In the genomic region with DNA sequence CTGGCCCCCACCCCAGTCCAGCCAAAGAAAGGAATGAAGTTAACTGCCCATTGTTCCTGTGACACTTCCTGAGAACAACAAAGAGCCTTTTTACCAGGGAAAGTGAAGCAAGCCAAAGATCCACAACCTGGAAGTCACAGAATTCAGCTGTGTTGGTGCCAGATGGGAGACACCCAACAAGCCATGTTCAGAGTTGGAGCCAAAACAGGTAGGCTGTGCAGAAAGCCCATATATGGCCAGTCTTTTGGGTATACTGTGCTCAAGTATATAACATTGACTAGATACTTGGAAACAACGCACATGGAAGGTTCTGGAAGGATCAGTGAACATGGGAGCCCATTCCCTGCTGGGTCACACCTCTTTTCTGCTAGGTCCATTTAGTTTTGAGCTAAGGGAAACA, we compare ENCODE assay signal across 25 mouse cellular contexts. TPM values are rescaled to one million over a fixed set of nuclear protein-coding genes. Genes with fewer than 3 reads are reported as not detected.
DNase-seq lines count a peak whose midpoint lies in the region; ATAC-seq lines count a peak whose summit lies in the region.
"Had no signal": no experiment of that assay in that cellular context is flagged by ENCODE, and none has a peak within 500 bp of the region (broad histone marks: within the 10 kb centered on the region; RNA-seq: fewer than 3 reads in every experiment).

No protein-coding gene starts in this region.

- no peaks in the 10 kb centered on the region for H3K27me3 ChIP-seq in forebrain, embryonic 10.5 days (ENCODE audit: poor library complexity, severe bottlenecking)
- H3K27me3 ChIP-seq in forebrain, embryonic 14.5 days (replicated peaks; ENCODE audit: control insufficient read depth, insufficient read depth, low read length), result no peaks in the 10 kb centered on the region
- H3K27me3 ChIP-seq: embryonic facial prominence, embryonic 13.5 days; embryonic facial prominence, embryonic 15.5 days; forebrain, embryonic 12.5 days; forebrain, embryonic 15.5 days had no signal

- H3K4me1 ChIP-seq in forebrain, embryonic 10.5 days, result peaks cover 13% of the 10 kb centered on the region
- H3K4me1 ChIP-seq in forebrain, embryonic 14.5 days (ENCODE audit: control insufficient read depth, insufficient read depth, low read length), result no peaks in the 10 kb centered on the region
- H3K4me1 ChIP-seq: embryonic facial prominence, embryonic 15.5 days; forebrain, embryonic 12.5 days; forebrain, embryonic 15.5 days had no signal

- H3K4me3 ChIP-seq in forebrain, embryonic 10.5 days, result no peak overlapping the region
- no peak overlapping the region for H3K4me3 ChIP-seq in forebrain, embryonic 14.5 days (ENCODE audit: low read depth, low read length)
- H3K4me3 ChIP-seq: embryonic facial prominence, embryonic 13.5 days; embryonic facial prominence, embryonic 15.5 days; erythroblast, embryonic 14.5 days; forebrain, embryonic 12.5 days; forebrain, embryonic 15.5 days had no signal

- H3K36me3 ChIP-seq in forebrain, embryonic 10.5 days (replicated peaks), result no peaks in the 10 kb centered on the region
- H3K36me3 ChIP-seq in forebrain, embryonic 14.5 days (ENCODE audit: control insufficient read depth, insufficient read depth, low read length), result no peaks in the 10 kb centered on the region
- H3K36me3 ChIP-seq: embryonic facial prominence, embryonic 13.5 days; embryonic facial prominence, embryonic 15.5 days; forebrain, embryonic 12.5 days; forebrain, embryonic 15.5 days; G1E had no signal

- H3K9ac ChIP-seq in forebrain, embryonic 14.5 days (ENCODE audit: low read length), result no peak overlapping the region
- H3K9ac ChIP-seq: embryonic facial prominence, embryonic 13.5 days; embryonic facial prominence, embryonic 15.5 days; forebrain, embryonic 12.5 days; forebrain, embryonic 15.5 days; forebrain, postnatal 0 days had no signal

- DNase-seq in forebrain, embryonic 10.5 days (ENCODE audit: extremely low spot score, low spot score), result no peak
- DNase-seq in forebrain, embryonic 14.5 days (ENCODE audit: low spot score), result no peak
- DNase-seq in ZHBTc4 (ENCODE audit: low read depth, low spot score) (peak; percentile 43), liver (no peak)
- DNase-seq in gonadal fat pad, adult 2 months (ENCODE audit: low read depth), result peak; percentile 86
- DNase-seq: adrenal gland, adult 2 months; adrenal gland, postnatal 10 days; adrenal gland, postnatal 25 days; B cell, adult 2 months; cerebellum, adult 11 months; cerebellum, adult 18-20 months; cerebellum, adult 8-10 months; cerebellum, adult 9-11 months; cerebellum, postnatal 14 days; cerebellum, postnatal 36 days; embryo, embryonic 11 days; forebrain, postnatal 0 days had no signal

- H3K9me3 ChIP-seq in forebrain, embryonic 10.5 days, result no peaks in the 10 kb centered on the region
- no peaks in the 10 kb centered on the region for H3K9me3 ChIP-seq in forebrain, embryonic 14.5 days (replicated peaks; ENCODE audit: control insufficient read depth, low read length)
- H3K9me3 ChIP-seq: embryonic facial prominence, embryonic 13.5 days; embryonic facial prominence, embryonic 15.5 days; forebrain, embryonic 12.5 days; forebrain, embryonic 15.5 days; G1E had no signal

- no peak overlapping the region for H3K4me2 ChIP-seq in forebrain, embryonic 14.5 days (ENCODE audit: low read length)
- H3K4me2 ChIP-seq: embryonic facial prominence, embryonic 13.5 days; embryonic facial prominence, embryonic 15.5 days; forebrain, embryonic 12.5 days; forebrain, embryonic 15.5 days had no signal

- no peak for ATAC-seq in forebrain, embryonic 14.5 days
- ATAC-seq: CD4-positive, CD25-positive, alpha-beta regulatory T cell, adult 4 months; forebrain, embryonic 15.5 days; forebrain, postnatal 0 days; Patski had no signal

- 0 out of 2 replicates have a peak overlapping the region, but pooled peaks have one; percentile 30 for H3K27ac ChIP-seq in forebrain, embryonic 10.5 days
- H3K27ac ChIP-seq in forebrain, embryonic 14.5 days (ENCODE audit: low read depth, low read length), result no peak overlapping the region
- H3K27ac ChIP-seq: embryonic facial prominence, embryonic 13.5 days; embryonic facial prominence, embryonic 15.5 days; forebrain, embryonic 12.5 days; forebrain, embryonic 15.5 days had no signal

- WGBS in forebrain, embryonic 10.5 days, result 89% methylated on average over 1 of the region's 1 CpGs
- 94% methylated on average over 1 of the region's 1 CpGs for WGBS in forebrain, embryonic 14.5 days

RNA-seq across cellular contexts. Expression of a gene that starts 39.7 kb away (rescaled TPM):
- polyA plus RNA-seq in forebrain, embryonic 10.5 days (2016; fragmentation: Nextera tagmentation; extraction: Ambion mirVana), result 38.2 and 43.2 TPM in 2 replicates
- polyA plus RNA-seq in forebrain, embryonic 14.5 days (2014; fragmentation: Nextera tagmentation; extraction: Ambion mirVana), result 20.6 and 21.8 TPM in 2 replicates
- 2.7 and 3.6 TPM in 2 replicates for polyA plus RNA-seq in gonadal fat pad, adult 2 months (2012; rRNA removed)
- polyA plus RNA-seq: adrenal gland, adult 2 months; erythroblast, embryonic 14.5 days; G1E had no signal

Comparison
In these comparisons a context has a peak if more than half of its experiments do, and no peak if none do; other contexts are left out.
1. DNase-seq: peak in ZHBTc4 (single experiment) and gonadal fat pad, adult 2 months (single experiment); none in forebrain, embryonic 10.5 days (single experiment), forebrain, embryonic 14.5 days (single experiment) and liver (single experiment).